Mouse (Mus musculus) thymus, adult 2 months (tissue): ENCODE results near the gene Slc43a2.

Experiments used
- CTCF ChIP-seq: fragments of 200-500 bp; IDR thresholded peaks from 2 replicates; pipeline ENCODE4 v1.5.1; 2012; ENCODE audit warnings: mild to moderate bottlenecking, control low read depth, low read length, moderate library complexity, borderline replicate concordance; ENCODE audit not compliant: control insufficient read depth, poor library complexity, insufficient read depth; ENCODE audit errors: extremely low read depth
- POLR2A ChIP-seq: fragments of 200-500 bp; IDR thresholded peaks from 2 replicates; pipeline ENCODE4 v1.6.1; 2012; ENCODE audit warnings: mild to moderate bottlenecking, low read length, control low read depth, moderate library complexity; ENCODE audit not compliant: control insufficient read depth, poor library complexity, insufficient read depth; ENCODE audit errors: extremely low read depth

- TF ChIP-seq CTCF (peak; percentile 66), POLR2A (peak; percentile 98)
Observed at GRCm38 (mm10) chr11:75587493-75588284, 56.2 kb downstream of the Slc43a2 start, which contains the start of gene Pitpna.
